Mouse (Mus musculus) embryonic fibroblast, embryonic 13.5 days (primary cell): Measurements from ENCODE around the gene Itpr2. TPM values are rescaled to one million over a fixed set of nuclear protein-coding genes. Genes with fewer than 3 reads are reported as not detected.

Source experiments
- H3K27ac ChIP-seq: 2 replicates; pipeline ENCODE4 v1.5.1; 2012; ENCODE audit warnings: low read length, control low read depth, inconsistent platforms; ENCODE audit not compliant: insufficient read depth
- H3K4me1 ChIP-seq: 2 replicates; pipeline ENCODE4 v1.6.1; 2011; ENCODE audit warnings: low read length; ENCODE audit not compliant: control insufficient read depth, insufficient read depth
- H3K4me3 ChIP-seq: 2 replicates; pipeline ENCODE4 v1.5.1; 2011; ENCODE audit warnings: mild to moderate bottlenecking, control low read depth, low read length; ENCODE audit not compliant: insufficient read depth
- CTCF ChIP-seq: IDR thresholded peaks from 2 replicates; pipeline ENCODE4 v1.5.1; 2011; ENCODE audit warnings: mild to moderate bottlenecking, control low read depth, low read length, moderate library complexity, borderline replicate concordance; ENCODE audit not compliant: insufficient read depth
- POLR2A ChIP-seq: IDR thresholded peaks from 2 replicates; pipeline ENCODE4 v1.6.1; 2011; ENCODE audit warnings: low read depth, mild to moderate bottlenecking, control low read depth, low read length, moderate library complexity
- polyA plus RNA-seq: library from polyadenylated mRNA; stranded (reverse); fragments of >200 nt; gene quantifications from 2 replicates; pipeline ENCODE4 v1.2.4, GENCODE M21; 2011; ENCODE audit warnings: low read depth; ENCODE audit not compliant: missing spikeins, insufficient read length

Gene Itpr2
- polyA plus RNA-seq, 1 experiment = 7.7 TPM

GRCm38 (mm10) chr6:146211233-146211632, 290.8 kb downstream of the Itpr2 start:
- Histone ChIP-seq H3K4me1 (no peaks in the 10 kb centered on the region), H3K27ac (no peak overlapping the region)

DNA sequence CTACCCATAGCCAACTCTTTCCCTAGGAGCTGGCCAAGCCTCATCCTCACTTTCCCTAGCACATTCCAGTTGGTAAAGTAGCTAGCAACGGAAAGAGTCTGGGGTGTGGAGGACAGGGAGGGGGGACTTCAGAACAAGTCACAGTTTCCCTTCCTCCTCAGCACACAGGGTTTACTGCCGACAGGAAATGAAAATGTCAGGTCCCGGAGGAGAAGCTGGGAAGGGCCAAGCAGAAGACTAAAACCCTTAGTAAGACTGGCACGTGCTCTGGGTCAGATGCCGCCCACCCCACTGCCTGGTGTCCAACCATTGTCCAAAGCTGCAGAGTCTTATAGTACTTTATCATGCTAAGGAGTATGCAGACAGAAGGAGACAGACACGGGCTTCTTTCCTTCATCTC, 293.0 kb downstream of the Itpr2 start:
- Histone ChIP-seq H3K4me3 (no peak overlapping the region), H3K27ac (no peak overlapping the region), H3K4me1 (no peaks in the 10 kb centered on the region)
- no peak for TF ChIP-seq CTCF
- no peak for TF ChIP-seq POLR2A

More at GRCm38 (mm10) chr6:146211233-146211632, 290.8 kb downstream of the Itpr2 start:
- TF ChIP-seq CTCF = no peak
- no peak overlapping the region for H3K4me3 ChIP-seq

GRCm38 (mm10) chr6:146207204-146207959, 294.6 kb downstream of the Itpr2 start:
- TF ChIP-seq POLR2A (no peak), CTCF (no peak)
- Histone ChIP-seq H3K4me1 (no peaks in the 10 kb centered on the region), H3K27ac (no peak overlapping the region), H3K4me3 (no peak overlapping the region)

DNA sequence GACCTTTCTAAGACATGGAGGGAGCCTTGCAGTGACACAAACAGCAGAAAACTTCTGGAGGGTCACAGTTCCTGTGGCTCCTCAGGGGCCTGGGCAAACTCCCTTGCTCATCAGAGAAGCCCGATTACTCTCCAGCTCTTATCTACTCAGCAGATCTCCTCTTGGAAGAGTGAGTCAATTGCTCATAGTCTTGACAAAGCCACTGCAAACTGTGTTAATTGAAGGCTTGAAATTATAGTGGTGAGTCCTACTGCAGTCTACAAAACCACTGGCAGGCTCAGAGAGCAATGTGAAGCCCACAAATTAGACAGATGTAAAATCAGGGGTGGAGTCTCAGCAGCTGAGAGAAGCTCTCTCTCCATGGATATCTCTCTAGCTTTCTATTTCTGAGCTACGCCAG, 296.9 kb downstream of the Itpr2 start:
- no peaks in the 10 kb centered on the region for H3K4me1 ChIP-seq

GRCm38 (mm10) chr6:146204470-146204869, 297.6 kb downstream of the Itpr2 start:
- H3K4me1 ChIP-seq = no peaks in the 10 kb centered on the region
- TF ChIP-seq CTCF (no peak), POLR2A (no peak)
- no peak overlapping the region for H3K27ac ChIP-seq
- H3K4me3 ChIP-seq = no peak overlapping the region

More for the DNA sequence above, 296.9 kb downstream of the Itpr2 start:
- TF ChIP-seq CTCF (no peak), POLR2A (no peak)
- no peak overlapping the region for H3K27ac ChIP-seq
- no peak overlapping the region for H3K4me3 ChIP-seq

DNA sequence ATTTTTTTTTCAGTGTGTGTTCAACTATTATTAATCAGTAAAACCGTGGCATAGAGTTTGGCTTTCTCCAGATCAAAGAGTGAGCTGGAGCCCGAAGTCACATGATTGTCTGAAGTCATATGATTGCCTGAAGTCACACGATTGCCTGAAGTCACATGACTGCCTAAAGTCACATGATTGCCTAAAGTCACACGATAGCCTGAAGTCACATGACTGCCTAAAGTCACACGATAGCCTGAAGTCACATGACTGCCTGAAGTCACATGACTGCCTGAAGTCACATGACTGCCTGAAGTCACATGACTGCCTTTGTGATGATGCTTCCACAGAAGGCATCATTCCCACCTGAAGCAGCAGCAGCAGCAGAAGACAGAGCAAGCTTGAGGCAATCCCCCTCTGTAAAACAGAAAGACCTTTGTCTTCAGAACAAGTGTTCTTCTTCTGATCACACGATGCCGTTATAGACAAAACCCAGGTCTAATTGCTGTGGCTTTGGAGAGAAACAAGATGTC, 304.1 kb downstream of the Itpr2 start:
- Histone ChIP-seq H3K4me1 (no peaks in the 10 kb centered on the region), H3K4me3 (no peak overlapping the region), H3K27ac (no peak overlapping the region)
- TF ChIP-seq POLR2A (no peak), CTCF (no peak)

- no peak overlapping the region for H3K4me3 ChIP-seq
- H3K4me1 ChIP-seq = no peaks in the 10 kb centered on the region
- no peak for TF ChIP-seq CTCF
- TF ChIP-seq POLR2A = no peak
- H3K27ac ChIP-seq = no peak overlapping the region
Observed at GRCm38 (mm10) chr6:146196701-146197100, 305.3 kb downstream of the Itpr2 start.

DNA sequence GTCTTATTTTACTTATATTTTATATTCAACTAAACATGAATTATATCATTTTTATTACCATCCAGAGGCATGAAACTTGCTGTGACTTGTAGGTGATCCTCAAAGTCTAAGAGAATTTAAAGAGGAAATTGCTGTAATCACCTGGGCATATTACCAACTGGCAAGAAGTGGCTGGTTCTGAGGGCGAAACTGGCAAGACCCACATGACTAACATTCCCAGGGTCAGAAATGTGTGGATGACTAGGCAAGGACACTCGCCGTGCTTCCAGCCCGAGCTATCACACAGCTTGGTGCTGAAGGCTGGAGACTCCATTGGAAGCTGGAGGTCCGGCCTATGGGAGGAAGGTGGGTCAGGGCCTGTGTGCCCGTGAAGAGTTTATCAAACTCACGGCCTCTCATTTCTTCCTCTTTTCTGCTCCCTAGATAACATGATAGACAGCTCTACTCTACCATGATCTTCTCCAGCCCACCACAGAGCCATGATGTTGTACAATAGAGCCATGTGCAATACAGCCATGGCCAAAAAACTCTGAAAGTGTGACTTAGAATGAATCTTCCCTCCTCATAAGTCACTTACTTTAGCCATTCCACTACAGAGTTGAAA, 306.1 kb downstream of the Itpr2 start:
- Histone ChIP-seq H3K4me3 (no peak overlapping the region), H3K27ac (no peak overlapping the region), H3K4me1 (no peaks in the 10 kb centered on the region)
- no peak for TF ChIP-seq POLR2A
- no peak for TF ChIP-seq CTCF

- Histone ChIP-seq H3K4me3 (no peak overlapping the region), H3K4me1 (no peaks in the 10 kb centered on the region), H3K27ac (no peak overlapping the region)
- TF ChIP-seq POLR2A (no peak), CTCF (no peak)
Observed at GRCm38 (mm10) chr6:146191931-146192330, 310.1 kb downstream of the Itpr2 start.

GRCm38 (mm10) chr6:146190006-146190405, 312.0 kb downstream of the Itpr2 start:
- peaks cover 3% of the 10 kb centered on the region; the same call in 1 of the 2 replicates for H3K4me1 ChIP-seq
- H3K4me3 ChIP-seq = no peak overlapping the region
- H3K27ac ChIP-seq = no peak overlapping the region
- TF ChIP-seq POLR2A (no peak), CTCF (no peak)

GRCm38 (mm10) chr6:146185532-146185931, 316.5 kb downstream of the Itpr2 start:
- H3K4me1 ChIP-seq = peaks cover 3% of the 10 kb centered on the region; the same call in 1 of the 2 replicates
- no peak for TF ChIP-seq POLR2A
- no peak for TF ChIP-seq CTCF
- peak overlapping the region; percentile 56; the same call in 1 of the 2 replicates for H3K27ac ChIP-seq
- no peak overlapping the region for H3K4me3 ChIP-seq
